Mouse (Mus musculus) erythroblast, embryonic 14.5 days (primary cell): Measurements from ENCODE around the gene Fgfr2.

ENCODE experiments used
- GATA1 ChIP-seq: IDR thresholded peaks from 2 replicates; pipeline ENCODE4 v1.6.1; 2012; ENCODE audit warnings: low read length, inconsistent platforms, mixed read lengths
- TAL1 ChIP-seq: IDR thresholded peaks from 3 replicates; pipeline ENCODE4 v1.6.1; 2012; ENCODE audit warnings: low read length, inconsistent platforms, mixed read lengths

DNA sequence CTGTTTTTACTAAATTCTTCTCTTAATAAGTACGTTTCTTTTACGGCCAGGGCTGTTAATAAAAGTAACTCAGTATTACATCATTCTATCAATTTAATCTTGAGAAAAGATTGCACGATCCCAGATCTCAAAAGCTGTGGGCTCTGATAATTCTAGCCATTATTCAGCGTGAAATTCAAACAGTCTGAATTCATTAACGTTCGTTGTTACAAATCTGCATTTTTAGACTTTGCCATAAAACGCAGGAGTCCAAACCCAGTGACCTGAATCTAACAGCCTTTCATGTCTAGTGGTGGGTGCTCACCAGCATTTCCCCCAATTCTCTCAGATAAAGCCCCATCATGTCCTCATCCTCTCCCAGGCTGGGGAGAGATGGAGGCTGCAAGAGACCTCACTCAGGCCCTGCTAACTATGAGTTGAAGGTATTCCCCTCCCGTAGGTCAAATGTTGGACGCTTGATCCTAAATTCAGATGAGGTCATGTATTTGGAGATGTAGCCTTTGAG lies 50.0 kb downstream of the Fgfr2 start:
- TF ChIP-seq TAL1 (no peak), GATA1 (no peak)
